Mouse (Mus musculus): ENCODE results near the gene Nudcd3. TPM values are rescaled to one million over a fixed set of nuclear protein-coding genes. Genes with fewer than 3 reads are reported as not detected.
"Not testable (repeated sequence)": the region's sequence is repeated elsewhere in the genome, so short reads cannot be mapped to it uniquely, and the experiment has no call there.

Nudcd3 gene
- polyA plus RNA-seq, 1 experiment = 67.1 TPM

DNA sequence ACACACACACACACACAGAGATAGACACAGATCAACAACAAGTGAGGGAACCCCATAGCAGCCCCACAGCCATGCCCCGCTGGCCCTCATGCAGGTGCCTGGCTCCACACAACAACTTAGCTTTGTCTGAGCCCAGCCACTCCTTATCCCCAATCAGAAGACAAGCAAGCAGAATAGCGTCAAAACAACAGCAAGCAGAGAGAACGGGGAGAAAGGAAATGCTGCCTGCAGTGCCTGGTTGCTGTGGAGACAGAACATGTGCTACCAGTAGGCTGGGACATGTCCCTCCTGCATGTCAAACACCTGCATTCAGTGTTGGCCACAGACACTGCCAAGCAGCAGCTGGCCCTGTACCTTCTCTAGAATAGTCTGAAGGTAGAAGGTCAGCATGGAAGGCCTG lies 92.5 kb downstream of the Nudcd3 start:
- no peak for TF ChIP-seq TCF12 (IDR thresholded peaks at IDR 0.05; ENCODE audit: insufficient read depth, poor library complexity, severe bottlenecking)
- no peak for TF ChIP-seq MYOD1 (IDR thresholded peaks at IDR 0.05; ENCODE audit: control insufficient read depth in 1 of 3, insufficient read length in 2 of 3, low read depth in 2 of 3)
- TF ChIP-seq E2F4 (IDR thresholded peaks at IDR 0.05; ENCODE audit: insufficient read depth) = no peak
- TF ChIP-seq MYOG (IDR thresholded peaks at IDR 0.05; ENCODE audit: control insufficient read depth in 1 of 3, insufficient read depth in 1 of 3, insufficient read length in 2 of 3, low read depth in 2 of 3) = no peak
- no peak for TF ChIP-seq TCF3 (IDR thresholded peaks at IDR 0.05; ENCODE audit: insufficient read length, low read depth)
- TF ChIP-seq USF1 (IDR thresholded peaks at IDR 0.05; ENCODE audit: low read depth) = no peak
- TF ChIP-seq POLR2AphosphoS2 (IDR thresholded peaks at IDR 0.05; ENCODE audit: insufficient read length, low read depth) = no peak
- no peak for TF ChIP-seq SRF (IDR thresholded peaks at IDR 0.05; ENCODE audit: control insufficient read depth, insufficient read length, low read depth)
- TF ChIP-seq POLR2A (IDR thresholded peaks at IDR 0.05; ENCODE audit: insufficient read length, low read depth) = no peak
- TF ChIP-seq CEBPB (IDR thresholded peaks at IDR 0.05; ENCODE audit: insufficient read depth, poor library complexity, severe bottlenecking) = no peak
- no peak for TF ChIP-seq MAX (IDR thresholded peaks at IDR 0.05; ENCODE audit: low read depth)
- no peak for TF ChIP-seq REST (IDR thresholded peaks at IDR 0.05; ENCODE audit: insufficient read depth, insufficient read length)
- Histone ChIP-seq H3K27me3 (ENCODE audit: control insufficient read depth, insufficient read depth, insufficient read length) (no peaks in the 10 kb centered on the region), H3K4me2 (ENCODE audit: low read depth) (no peak overlapping the region), H3K79me2 (ENCODE audit: control insufficient read depth, insufficient read depth) (no peaks in the 10 kb centered on the region), H3K4me3 (no peak overlapping the region), H3ac (ENCODE audit: control insufficient read depth, insufficient read length) (no peak overlapping the region), H3K36me3 (ENCODE audit: control insufficient read depth, insufficient read depth) (peaks cover 31% of the 10 kb centered on the region)

DNA sequence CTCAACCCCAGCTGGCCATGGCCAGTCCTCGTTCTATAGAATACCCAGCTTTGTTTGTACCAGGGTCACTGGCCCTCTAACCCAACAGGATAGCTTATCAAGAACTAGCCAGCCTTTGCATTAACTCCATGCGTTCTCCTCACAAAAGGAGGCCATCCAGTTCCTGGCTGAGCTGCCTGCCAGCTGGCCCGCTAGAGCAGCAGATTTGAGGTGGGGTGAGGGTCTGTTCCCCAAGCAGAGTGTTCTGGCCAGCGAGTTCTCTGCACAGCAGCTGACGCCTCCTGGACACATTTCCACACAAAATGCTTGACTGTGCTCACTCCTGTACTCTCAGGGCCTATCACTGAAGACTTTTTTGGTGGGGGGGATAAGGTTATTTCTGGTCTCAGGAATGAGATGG lies 95.5 kb downstream of the Nudcd3 start:
- peaks cover 17% of the 10 kb centered on the region for H3K36me3 ChIP-seq (ENCODE audit: control insufficient read depth, insufficient read depth)
- no peak overlapping the region for H3K4me3 ChIP-seq
- no peaks in the 10 kb centered on the region for H3K27me3 ChIP-seq (ENCODE audit: control insufficient read depth, insufficient read depth, insufficient read length)
- no peak overlapping the region for H3K4me2 ChIP-seq (ENCODE audit: low read depth)
- no peak for TF ChIP-seq MYOD1 (IDR thresholded peaks at IDR 0.05; ENCODE audit: control insufficient read depth in 1 of 3, insufficient read length in 2 of 3, low read depth in 2 of 3)
- H3K79me2 ChIP-seq (ENCODE audit: control insufficient read depth, insufficient read depth) = no peaks in the 10 kb centered on the region
- H3ac ChIP-seq (ENCODE audit: control insufficient read depth, insufficient read length) = no peak overlapping the region

DNA sequence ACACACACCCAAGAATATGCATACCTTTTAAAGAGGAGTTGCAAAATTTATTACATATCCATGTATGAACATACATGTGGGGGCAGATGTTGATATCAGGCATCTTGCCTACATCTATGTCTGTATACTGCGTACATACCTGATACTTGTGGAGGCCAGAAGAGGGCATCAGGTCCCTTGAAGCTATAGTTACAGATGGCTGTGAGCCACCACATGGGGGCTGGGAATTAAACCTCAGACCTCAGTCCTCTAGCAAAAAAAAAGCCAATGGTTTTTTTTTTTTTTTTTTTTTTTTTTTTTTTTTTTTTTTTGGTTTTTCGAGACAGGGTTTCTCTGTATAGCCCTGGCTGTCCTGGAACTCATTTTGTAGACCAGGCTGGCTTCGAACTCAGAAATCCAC lies 103.6 kb downstream of the Nudcd3 start:
- H3K4me2 ChIP-seq (ENCODE audit: low read depth); H3ac ChIP-seq (ENCODE audit: control insufficient read depth, insufficient read length); H3K27me3 ChIP-seq (ENCODE audit: control insufficient read depth, insufficient read depth, insufficient read length); H3K36me3 ChIP-seq (ENCODE audit: control insufficient read depth, insufficient read depth); H3K79me2 ChIP-seq (ENCODE audit: control insufficient read depth, insufficient read depth); H3K4me3 ChIP-seq: not testable (repeated sequence)

DNA sequence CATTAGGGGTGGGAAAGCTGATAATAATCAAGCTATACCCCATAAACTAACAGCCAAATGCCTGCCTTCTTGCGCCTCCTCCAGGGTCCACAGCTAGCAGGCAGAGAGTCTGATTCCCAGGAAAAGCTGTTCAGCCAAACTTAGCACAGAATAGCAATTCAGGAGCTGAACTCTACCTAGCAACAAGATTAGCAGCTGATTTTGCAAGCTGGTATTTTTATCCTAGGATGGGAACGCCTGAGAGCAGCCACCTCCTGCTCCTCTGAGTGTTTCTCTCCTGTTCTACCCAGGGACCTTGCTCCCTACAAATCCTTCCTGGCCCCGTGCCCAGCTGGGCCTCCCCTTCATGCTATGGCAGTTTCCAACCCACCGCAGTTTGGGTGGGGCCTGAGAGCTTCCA lies 113.2 kb downstream of the Nudcd3 start:
- no peak overlapping the region for H3K4me3 ChIP-seq
- H3ac ChIP-seq (ENCODE audit: control insufficient read depth, insufficient read length) = no peak overlapping the region
- TF ChIP-seq POLR2A (IDR thresholded peaks at IDR 0.05; ENCODE audit: insufficient read length, low read depth) (no peak), MAX (IDR thresholded peaks at IDR 0.05; ENCODE audit: low read depth) (no peak), SRF (IDR thresholded peaks at IDR 0.05; ENCODE audit: control insufficient read depth, insufficient read length, low read depth) (no peak), E2F4 (IDR thresholded peaks at IDR 0.05; ENCODE audit: insufficient read depth) (no peak), TCF12 (IDR thresholded peaks at IDR 0.05; ENCODE audit: insufficient read depth, poor library complexity, severe bottlenecking) (no peak), CEBPB (IDR thresholded peaks at IDR 0.05; ENCODE audit: insufficient read depth, poor library complexity, severe bottlenecking) (no peak), MYOG (IDR thresholded peaks at IDR 0.05; ENCODE audit: control insufficient read depth in 1 of 3, insufficient read depth in 1 of 3, insufficient read length in 2 of 3, low read depth in 2 of 3) (no peak), TCF3 (IDR thresholded peaks at IDR 0.05; ENCODE audit: insufficient read length, low read depth) (no peak), REST (IDR thresholded peaks at IDR 0.05; ENCODE audit: insufficient read depth, insufficient read length) (no peak), POLR2AphosphoS2 (IDR thresholded peaks at IDR 0.05; ENCODE audit: insufficient read length, low read depth) (no peak), USF1 (IDR thresholded peaks at IDR 0.05; ENCODE audit: low read depth) (no peak), MYOD1 (IDR thresholded peaks at IDR 0.05; ENCODE audit: control insufficient read depth in 1 of 3, insufficient read length in 2 of 3, low read depth in 2 of 3) (no peak)
- no peaks in the 10 kb centered on the region for H3K79me2 ChIP-seq (ENCODE audit: control insufficient read depth, insufficient read depth)
- no peak overlapping the region for H3K4me2 ChIP-seq (ENCODE audit: low read depth)
- H3K27me3 ChIP-seq (ENCODE audit: control insufficient read depth, insufficient read depth, insufficient read length) = peaks cover 55% of the 10 kb centered on the region
- H3K36me3 ChIP-seq (ENCODE audit: control insufficient read depth, insufficient read depth) = no peaks in the 10 kb centered on the region

DNA sequence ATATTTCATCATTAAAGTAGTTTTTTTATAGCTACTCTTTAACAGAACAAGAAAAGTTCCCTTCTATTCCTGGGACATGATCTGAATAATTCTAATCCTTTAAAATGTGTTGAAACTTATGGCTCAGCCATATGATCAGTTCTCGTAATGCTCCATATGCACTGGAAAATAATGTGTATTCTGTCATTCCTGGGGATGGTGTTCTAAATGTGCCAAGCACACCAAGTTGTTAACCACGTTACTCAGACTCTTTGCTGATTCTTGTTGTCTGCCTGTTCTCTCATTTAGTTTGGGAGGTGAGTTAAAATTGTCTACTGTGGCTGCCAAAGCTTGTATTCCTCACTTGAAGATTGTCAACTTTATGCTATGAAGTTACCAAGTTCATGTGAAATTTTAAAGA lies 121.5 kb downstream of the Nudcd3 start:
- Histone ChIP-seq H3K4me3 (no peak overlapping the region), H3K4me2 (ENCODE audit: low read depth) (no peak overlapping the region), H3ac (ENCODE audit: control insufficient read depth, insufficient read length) (no peak overlapping the region), H3K27me3 (ENCODE audit: control insufficient read depth, insufficient read depth, insufficient read length) (peaks cover 44% of the 10 kb centered on the region), H3K79me2 (ENCODE audit: control insufficient read depth, insufficient read depth) (no peaks in the 10 kb centered on the region), H3K36me3 (ENCODE audit: control insufficient read depth, insufficient read depth) (no peaks in the 10 kb centered on the region)
- TF ChIP-seq POLR2A (IDR thresholded peaks at IDR 0.05; ENCODE audit: insufficient read length, low read depth) (no peak), TCF12 (IDR thresholded peaks at IDR 0.05; ENCODE audit: insufficient read depth, poor library complexity, severe bottlenecking) (no peak), REST (IDR thresholded peaks at IDR 0.05; ENCODE audit: insufficient read depth, insufficient read length) (no peak), E2F4 (IDR thresholded peaks at IDR 0.05; ENCODE audit: insufficient read depth) (no peak), USF1 (IDR thresholded peaks at IDR 0.05; ENCODE audit: low read depth) (no peak), TCF3 (IDR thresholded peaks at IDR 0.05; ENCODE audit: insufficient read length, low read depth) (no peak), MAX (IDR thresholded peaks at IDR 0.05; ENCODE audit: low read depth) (no peak), CEBPB (IDR thresholded peaks at IDR 0.05; ENCODE audit: insufficient read depth, poor library complexity, severe bottlenecking) (no peak), POLR2AphosphoS2 (IDR thresholded peaks at IDR 0.05; ENCODE audit: insufficient read length, low read depth) (no peak), MYOD1 (IDR thresholded peaks at IDR 0.05; ENCODE audit: control insufficient read depth in 1 of 3, insufficient read length in 2 of 3, low read depth in 2 of 3) (no peak), MYOG (IDR thresholded peaks at IDR 0.05; ENCODE audit: control insufficient read depth in 1 of 3, insufficient read depth in 1 of 3, insufficient read length in 2 of 3, low read depth in 2 of 3) (no peak), SRF (IDR thresholded peaks at IDR 0.05; ENCODE audit: control insufficient read depth, insufficient read length, low read depth) (no peak)

All from myocyte (in vitro differentiated cells).